Mouse (Mus musculus) hindlimb bud, embryonic 11.5 days (tissue): ENCODE results near the gene Asb15.

Experiments
- DNase-seq: peaks from one replicate; pipeline ENCODE4 v3.0.0-alpha.2; 2012; ENCODE audit warnings: low read depth, low spot score; ENCODE audit errors: extremely low spot score

Asb15 gene

GRCm38 (mm10) chr6:24607531-24607930 lies 79.6 kb downstream of the Asb15 start:
- DNase-seq, result no peak

- DNase-seq, result no peak
Observed at GRCm38 (mm10) chr6:24608129-24608528, 80.2 kb downstream of the Asb15 start.

GRCm38 (mm10) chr6:24608682-24609081 lies 80.7 kb downstream of the Asb15 start:
- DNase-seq, result no peak

- no peak for DNase-seq
Observed at GRCm38 (mm10) chr6:24609531-24609930, 81.6 kb downstream of the Asb15 start.

- DNase-seq, result no peak
Observed at GRCm38 (mm10) chr6:24610358-24610757, 82.4 kb downstream of the Asb15 start.

- DNase-seq, result no peak
Observed at GRCm38 (mm10) chr6:24612074-24612755, 84.3 kb downstream of the Asb15 start.

GRCm38 (mm10) chr6:24613346-24613745 lies 85.4 kb downstream of the Asb15 start:
- no peak for DNase-seq

GRCm38 (mm10) chr6:24613918-24614317 lies 86.0 kb downstream of the Asb15 start:
- DNase-seq, result no peak

- no peak for DNase-seq
Observed at GRCm38 (mm10) chr6:24616746-24617145, 88.8 kb downstream of the Asb15 start.

GRCm38 (mm10) chr6:24619285-24620045 lies 91.5 kb downstream of the Asb15 start:
- DNase-seq, result no peak

- no peak for DNase-seq
Observed at GRCm38 (mm10) chr6:24620936-24621335, 93.0 kb downstream of the Asb15 start.

- DNase-seq, result no peak
Observed at GRCm38 (mm10) chr6:24622098-24622497, 94.2 kb downstream of the Asb15 start.
